Mouse (Mus musculus) CD4-positive, CD25-positive, alpha-beta regulatory T cell, adult 2 months (primary cell): ENCODE results near the gene Tmem54.
A peak's percentile ranks its signal among the peaks of the same experiment; 100 is the strongest.

Experiments used
- DNase-seq: peaks from one replicate; pipeline ENCODE4 v3.0.0-alpha.2; 2012; ENCODE audit warnings: low read depth, low spot score

Gene Tmem54

DNA sequence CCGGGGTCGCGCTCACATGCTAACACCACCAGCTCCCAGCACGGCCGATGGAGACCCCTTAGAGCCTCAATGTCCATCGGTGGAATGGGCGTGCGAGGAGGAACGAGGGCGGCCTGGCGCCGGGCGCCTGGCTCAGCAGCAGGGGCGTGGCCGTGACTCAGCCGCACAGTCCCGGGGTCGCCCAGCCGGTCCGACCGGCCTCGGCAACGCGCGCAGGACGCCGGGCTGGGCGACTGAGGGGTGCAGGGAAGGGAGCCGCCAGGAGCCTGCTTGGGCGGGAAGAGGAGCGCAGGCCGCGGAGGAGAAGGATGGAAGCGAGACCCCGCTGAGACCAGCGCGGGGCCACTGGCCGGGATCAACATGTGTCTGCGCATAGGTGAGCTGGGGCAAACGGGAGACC lies at the start of gene Tmem54:
Gene Tmem54 (plus strand): TSS at position 193 of the 400 bp plus-strand sequence.
- no peak for DNase-seq

DNA sequence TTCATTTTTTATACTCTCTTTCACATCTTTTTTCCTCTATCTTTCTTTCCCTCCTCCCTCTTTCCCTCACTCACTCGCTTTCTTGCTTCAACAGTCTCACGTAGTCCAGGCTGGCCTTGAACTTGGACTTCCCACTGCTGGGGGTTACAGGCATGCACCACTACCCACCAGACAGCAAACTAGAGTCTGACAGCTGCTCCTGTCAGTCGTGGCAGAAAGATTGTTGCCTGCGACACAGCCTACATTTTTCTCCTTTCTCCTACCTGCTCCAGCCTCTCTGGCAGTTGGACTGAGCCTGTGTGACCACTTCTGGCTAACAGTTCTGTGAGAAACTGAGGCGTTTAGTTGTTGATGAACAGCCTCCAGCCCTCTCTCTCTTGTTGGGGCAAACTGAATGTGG lies 49.8 kb upstream of the Tmem54 start:
- no peak for DNase-seq

DNA sequence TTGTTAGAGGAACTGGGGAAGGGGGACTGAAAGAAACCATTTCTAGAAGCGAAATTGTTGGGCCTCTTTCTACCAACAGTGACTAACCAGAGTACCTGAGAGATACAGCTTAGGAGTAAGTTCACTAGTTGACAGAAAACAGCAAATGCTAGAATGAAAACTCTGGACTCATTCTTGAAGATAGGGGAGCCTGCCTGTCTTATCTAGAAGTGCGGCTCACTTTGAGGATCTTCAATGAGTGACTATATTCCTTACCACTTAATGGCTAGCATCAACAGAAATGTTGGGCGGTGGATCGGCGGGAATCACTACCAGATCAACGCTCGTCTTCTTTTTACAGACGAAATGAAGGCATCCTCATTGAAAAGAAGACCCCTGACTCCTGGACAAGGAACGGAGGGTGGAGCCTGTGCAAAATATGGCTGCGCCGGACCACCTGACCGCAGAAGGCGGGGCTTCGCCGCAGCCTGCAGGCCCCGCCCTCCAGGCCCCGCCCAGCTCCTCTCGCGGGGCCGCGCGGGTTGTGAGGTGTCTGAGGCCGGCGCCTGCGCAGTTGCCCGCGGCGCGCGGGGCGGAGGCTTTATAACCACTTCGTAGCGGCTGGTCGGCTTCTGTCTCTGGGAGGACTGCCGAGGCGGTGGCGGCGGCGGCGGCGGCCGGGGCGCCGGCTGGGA lies 47.7 kb upstream of the Tmem54 start:
- DNase-seq, result peak; percentile 98

DNA sequence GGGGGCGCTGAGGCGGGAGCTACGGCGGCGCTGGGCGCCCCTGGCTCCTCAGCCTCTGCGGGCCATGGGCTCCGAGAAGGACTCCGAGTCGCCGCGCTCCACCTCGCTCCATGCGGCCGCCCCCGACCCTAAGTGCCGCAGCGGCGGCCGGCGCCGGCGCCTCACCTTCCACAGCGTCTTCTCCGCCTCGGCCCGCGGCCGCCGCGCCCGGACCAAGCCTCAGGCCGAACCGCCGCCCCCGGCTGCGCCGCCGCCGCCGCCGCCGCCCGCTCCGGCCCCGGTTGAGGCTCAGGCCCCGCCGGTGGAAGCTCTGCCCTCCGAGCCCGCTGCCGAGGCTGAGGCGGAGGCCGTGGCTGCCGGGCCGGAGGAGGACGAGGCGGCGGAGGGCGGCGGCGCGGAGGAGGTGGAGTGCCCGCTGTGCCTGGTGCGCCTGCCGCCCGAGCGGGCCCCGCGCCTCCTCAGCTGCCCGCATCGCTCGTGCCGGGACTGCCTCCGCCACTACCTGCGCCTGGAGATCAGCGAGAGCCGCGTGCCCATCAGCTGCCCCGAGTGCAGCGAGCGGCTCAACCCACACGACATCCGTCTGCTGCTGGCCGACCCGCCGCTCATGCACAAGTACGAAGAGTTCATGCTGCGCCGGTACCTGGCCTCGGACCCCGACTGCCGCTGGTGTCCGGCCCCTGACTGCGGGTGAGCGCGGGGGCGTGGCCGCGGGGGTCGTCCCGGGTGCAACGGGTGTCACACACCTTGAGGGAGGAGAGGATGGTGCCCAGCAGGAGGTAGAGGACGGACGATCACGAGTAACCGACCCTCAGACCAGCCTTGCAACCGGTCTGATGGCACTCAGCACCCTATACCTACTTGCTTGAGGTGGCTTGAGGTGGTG lies 46.9 kb upstream of the Tmem54 start, which contains the start of gene Rnf19b:
Gene Rnf19b (plus strand): TSS at position 65 of the 886 bp plus-strand sequence.
- DNase-seq, result peak; percentile 68

DNA sequence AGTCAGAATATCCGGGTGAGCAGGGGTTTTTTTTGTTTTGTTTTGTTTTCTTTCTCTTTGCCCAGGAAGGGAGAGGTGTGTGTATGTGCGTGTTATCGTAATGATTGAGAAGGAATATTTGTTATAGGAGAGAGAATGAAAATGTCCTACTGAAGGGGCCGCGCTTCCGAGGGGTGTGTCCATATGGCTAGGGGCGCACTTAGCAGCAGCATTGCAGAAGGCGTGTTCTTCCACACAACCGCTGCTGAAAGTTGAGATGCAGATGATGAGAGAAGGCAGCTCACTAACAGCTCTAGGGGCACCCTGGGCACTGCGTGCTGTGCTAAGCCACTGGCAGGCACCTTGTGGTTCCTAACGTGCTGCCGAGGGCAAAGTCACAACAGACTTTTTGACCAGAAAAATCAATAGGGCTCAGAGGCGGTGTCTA lies 46.2 kb upstream of the Tmem54 start:
- DNase-seq, result peak; percentile 69

DNA sequence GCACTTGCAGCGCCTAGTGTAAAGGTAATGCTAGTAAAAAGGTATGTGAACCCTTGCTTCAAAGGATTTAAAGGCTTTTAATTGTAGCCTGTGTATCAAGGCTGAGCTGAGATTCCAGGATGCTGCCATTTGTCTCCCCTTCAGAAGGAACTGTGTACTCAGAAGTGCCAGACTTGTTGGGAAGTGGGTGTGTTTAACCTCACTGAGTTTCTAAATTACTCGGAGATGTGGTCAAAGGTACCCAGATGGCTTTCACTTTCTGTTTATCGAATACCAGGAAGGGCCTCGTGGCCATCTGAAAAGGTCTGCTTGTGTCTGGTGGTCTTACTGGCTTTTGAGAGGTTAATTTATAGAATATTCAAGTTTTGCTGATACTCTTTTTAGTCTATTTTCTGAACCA lies 45.4 kb upstream of the Tmem54 start:
- DNase-seq, result peak; percentile 60

DNA sequence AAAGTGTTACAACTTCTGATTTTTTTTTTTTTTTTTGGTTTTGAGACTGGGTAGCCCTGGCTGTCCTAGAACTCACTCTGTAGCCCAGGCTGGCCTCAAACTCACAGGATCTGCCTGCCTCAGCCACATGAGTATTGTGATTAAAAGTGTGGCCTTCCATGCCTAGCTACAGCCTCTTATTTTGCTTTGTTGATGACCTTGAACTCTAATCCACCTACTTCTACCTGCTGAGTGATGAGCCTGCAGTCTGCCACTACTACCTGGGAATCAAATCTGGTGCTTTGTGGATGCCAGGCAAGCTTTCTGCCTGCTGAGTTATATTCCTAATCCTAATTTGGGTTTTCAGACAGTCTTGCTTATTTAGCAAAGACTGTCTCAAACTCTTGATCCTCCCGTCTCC lies 43.9 kb upstream of the Tmem54 start:
- DNase-seq, result no peak

DNA sequence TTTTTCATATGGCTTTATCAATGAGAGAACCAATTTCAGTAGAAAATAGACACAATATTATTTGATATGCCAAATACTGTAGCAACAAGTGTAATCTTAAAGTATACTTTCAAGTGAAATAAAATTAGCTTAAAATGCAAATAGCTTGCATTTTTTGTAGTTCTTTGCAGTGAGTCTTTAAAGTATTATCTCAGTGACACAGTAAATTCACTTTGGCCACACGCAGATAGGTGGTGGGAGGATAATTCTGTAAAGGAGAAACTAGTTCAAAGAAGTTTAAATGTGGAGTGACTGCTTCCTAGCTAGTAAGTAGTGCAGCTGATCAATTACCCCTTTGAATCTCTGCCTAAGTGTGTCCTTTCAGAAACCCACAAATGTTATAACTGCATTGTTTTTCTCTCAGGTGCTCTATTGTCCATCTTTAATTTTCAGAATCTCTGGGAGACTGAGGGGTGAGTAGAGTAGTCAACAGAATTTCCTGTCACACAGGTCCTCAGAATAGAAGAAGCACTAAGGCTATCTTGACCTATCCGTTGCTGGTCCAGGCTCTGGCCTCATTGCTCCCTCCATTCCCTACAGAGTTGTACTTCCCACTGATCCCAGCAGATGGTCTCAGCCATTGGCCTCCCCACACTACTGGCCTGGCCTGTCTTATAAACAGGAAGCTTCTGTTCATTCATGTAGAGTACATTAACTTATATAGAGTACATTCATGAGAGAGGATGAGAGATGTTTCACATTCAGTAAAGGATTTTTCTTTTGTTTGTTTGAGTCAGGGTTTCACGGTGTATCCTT lies 42.9 kb upstream of the Tmem54 start:
- no peak for DNase-seq

DNA sequence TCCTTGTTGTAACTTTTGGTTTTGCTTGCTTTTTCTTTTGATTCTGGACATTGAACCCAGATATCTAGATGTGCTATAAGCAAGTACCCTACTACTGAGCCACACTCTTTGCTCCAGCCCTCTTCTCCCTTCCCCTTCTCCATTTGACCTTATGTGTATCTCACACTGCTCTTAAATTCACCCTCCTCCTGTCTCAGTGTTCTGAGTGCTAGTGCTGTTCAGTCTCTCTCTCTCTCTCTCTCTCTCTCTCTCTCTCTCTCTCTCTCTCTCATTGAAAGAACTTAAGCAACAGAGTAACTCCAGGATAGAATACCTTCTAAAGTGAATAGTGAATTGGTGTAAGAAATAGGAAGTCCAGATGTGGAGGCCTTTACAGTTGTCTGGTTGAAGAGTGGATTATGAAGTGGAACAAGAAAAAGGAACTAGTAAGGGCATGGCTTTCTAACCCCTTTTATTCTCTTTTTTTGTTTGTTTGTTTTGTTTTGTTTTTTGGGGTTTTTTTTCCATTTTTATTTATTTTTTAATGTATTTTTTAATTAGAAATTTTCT lies 39.6 kb upstream of the Tmem54 start:
- DNase-seq, result no peak

DNA sequence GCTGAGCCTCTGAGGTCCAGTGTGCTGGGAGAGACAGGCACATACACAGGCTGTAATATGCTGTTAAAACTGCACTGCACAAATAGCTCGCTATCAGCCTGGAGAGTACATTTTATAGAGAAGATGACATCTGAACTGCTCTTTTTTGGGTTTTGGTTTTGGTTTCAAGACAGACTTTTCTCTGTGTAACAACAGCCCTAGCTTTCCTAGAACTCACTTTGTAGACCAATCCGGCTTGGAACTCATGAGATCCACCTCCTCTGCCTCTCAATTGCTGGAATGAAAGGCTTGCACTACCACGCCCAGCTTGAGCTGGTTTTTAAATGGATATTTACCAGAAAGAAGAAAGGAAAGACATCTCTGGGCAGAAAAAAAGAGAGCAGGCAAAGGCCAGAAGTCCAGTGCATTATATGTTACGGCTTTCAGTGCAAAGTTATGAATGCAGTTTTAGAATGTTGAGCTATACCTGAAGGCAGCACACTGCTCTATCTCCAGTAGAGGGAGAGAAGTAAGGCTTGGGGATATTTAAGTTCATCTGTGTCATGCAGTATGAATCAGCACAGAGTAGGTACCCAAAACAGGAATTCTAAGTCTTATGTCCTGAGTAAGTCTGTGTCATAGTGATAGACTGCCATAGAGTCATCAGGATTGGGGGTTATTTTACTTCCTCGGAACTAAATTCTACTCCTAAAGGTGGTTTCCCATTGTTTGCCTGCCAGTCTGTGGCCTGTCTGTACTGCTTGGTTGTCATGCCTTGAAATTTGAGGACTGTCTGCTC lies 37.5 kb upstream of the Tmem54 start:
- peak; percentile 34 for DNase-seq

DNA sequence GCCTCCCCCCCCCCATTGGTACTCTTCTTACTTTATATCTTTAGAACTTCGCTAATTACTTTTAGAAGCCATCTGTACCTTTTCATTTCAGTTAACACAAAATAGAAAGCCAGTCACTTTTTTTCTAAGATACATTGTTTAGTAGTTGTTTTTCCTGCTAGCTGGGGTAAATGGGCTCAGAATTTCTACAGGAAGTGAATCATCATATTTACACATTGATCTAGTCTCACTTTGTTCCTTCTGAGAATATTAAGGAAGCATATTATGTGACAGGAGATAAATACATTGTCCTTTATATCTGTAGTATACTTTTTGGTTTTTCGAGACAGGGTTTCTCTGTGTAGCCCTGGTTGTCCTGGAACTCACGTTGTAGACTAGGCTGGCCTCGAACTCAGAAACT lies 36.5 kb upstream of the Tmem54 start:
- no peak for DNase-seq

DNA sequence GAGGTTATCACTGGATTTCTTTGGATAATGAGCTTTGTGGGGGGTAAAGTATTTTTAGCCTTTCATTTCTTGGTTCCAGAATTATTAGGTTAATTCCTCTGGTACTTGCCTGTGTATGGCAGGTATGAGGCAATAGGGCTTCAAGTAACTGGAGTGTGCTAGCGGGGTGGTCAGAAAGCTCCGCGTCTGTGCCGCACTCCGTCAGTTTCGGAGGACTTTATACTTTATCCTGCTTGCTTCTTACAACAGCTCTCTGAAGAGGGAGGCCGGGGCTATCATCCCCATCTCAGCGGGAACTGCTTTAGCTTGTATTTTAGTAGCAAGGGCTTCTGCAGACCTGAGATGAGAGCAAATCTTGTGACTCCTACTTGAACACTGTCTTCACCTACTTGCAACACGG lies 26.2 kb upstream of the Tmem54 start:
- DNase-seq, result no peak

DNA sequence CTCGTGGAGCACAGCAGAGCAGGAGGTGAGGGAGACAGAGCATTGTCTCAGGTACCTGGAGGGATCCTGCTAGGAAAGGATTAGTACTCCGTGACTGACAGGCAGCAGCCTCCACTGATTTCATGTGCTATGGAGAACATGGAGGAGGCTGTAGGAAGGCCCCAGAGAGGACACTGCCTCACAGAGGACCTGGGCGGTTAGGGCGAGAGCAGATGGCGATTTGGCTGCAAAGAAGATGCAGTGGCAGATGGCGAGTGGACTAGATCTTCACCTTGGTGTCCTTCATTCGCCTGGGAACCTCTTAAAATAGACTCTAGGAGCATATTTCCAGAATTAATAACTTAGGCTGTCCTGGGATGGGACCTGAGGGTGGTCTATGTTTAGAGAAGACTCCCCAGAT lies 24.3 kb upstream of the Tmem54 start:
- no peak for DNase-seq

DNA sequence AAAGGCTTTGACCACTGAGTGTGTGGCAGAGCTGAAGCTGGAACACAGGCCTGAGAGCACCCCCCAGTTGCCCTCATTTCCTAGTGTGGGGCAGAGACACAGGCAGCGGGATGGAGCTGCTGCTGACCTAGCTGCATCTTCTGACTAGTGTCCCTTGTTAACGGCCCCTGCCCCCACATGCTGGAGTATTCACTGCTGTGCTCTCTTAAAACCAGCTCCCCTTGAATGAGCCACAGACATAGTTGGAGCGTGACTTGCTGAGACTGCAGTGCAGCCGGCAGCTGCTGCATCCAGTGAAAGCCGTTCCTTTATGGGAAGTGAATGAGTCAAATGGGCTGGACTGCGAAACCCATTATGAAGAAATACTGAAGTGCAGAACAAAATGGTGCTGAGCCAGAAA lies 23.8 kb upstream of the Tmem54 start:
- no peak for DNase-seq

DNA sequence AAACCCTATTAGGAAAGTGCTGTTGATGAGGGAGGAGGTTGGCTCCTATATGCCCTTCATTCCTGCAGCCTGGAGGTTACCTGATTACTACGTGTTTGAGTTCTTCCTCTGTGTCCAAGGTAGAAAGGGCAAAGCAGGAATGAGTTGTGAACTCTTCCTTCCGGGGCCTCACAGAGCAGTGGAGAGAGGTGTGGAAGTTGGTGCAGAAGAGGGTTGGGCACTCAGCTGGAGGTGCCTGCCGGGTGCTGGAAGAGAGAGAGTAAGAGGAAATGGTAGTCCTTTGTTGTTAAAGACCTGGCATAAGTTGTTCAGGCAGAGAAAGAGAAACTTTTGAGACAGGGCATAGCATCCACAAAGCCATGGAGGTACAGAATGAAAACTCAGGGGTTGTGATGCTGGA lies 23.4 kb upstream of the Tmem54 start:
- DNase-seq, result no peak

DNA sequence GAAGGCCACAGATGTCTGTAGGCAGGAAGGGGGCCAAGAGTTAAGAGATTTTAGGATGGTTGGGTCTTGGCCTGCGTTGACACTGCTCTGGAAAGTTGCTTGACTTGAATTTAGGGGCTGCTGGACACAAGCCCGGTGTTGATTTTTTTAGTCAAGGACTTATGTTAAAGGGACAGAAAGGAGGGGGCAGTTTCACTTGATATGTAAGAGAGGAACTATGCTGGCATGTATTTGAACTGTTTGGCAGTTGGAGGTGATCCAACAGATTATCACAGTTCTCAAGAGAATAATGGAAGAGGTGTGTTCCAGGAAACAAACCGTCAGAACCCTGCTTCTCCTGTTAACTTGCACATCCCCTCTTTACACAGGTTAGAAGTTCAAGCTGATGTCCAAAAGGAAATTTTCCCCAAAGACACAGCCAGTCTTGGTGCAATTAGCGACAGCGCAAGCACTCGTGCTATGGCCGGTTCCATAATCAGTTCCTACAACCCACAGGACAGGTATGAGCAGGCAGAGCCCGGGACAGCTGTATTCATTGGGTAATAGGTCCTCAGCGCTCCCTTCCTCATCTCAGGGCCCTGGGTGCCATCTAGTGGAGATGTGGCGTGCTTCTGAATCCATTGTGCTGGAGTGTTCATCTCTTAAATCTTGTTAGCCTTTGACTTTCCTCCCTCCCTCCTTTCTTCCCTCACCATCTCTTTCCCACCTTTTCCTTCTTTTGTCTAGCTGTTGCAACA lies 22.8 kb upstream of the Tmem54 start:
- DNase-seq, result peak; percentile 86

DNA sequence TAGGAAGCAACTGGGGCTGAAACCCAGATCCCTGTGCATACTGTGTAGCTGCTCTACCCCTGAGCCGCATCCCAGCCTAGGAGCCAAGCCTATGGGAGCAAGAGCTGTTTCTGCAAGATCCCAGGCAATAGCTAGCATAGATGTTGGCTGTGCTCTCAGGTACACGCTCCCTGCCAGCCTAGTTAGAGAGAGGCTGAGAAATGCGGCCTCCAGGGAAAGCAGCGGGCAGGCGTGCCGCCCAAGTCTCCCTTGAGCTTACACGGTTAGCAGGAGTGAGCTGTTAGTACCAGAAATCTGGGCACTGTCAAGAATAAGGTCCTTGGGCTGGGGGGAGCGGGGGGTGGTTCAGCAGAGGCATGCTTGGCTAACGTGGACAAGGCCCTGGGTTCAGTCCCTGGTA lies 20.5 kb upstream of the Tmem54 start:
- no peak for DNase-seq

DNA sequence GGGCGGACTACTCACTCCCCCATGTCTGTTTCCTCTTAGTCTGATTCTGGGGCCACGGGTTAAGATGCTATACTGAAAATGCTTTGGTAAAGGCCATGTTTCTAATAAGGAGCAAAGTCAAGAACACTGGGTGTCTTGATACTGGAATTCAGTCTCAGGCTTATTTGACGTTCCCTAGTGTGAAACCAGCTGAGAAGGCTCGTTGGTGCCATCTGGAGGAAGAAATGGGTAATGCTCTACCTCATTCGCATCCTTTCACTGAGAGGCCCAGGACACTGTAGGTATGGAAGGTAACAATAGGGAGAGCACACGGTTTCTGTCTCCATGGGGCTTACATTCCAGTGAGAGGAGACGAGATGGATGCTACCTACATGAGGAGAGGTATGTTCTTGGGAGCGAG lies 19.3 kb upstream of the Tmem54 start:
- DNase-seq, result peak; percentile 87

DNA sequence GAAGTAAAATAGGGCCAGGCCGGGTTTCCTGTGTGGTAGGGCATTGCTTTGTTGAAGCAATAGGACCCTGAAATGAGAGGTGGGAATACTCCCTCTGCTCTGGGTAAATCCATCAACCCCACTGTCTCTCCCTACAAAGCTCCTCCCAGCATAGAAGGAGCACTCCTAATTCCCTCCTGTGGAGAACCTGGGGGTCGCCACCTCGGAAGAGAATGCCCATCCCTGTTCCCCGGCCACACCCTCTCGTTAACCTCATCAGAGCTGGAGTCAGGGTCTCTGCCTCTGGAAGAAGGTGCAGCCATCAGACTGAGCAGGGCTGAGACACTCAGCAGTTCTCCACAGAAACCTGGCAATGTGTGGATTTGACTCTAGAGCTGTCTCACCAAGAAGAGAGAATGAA lies 17.5 kb upstream of the Tmem54 start:
- no peak for DNase-seq

DNA sequence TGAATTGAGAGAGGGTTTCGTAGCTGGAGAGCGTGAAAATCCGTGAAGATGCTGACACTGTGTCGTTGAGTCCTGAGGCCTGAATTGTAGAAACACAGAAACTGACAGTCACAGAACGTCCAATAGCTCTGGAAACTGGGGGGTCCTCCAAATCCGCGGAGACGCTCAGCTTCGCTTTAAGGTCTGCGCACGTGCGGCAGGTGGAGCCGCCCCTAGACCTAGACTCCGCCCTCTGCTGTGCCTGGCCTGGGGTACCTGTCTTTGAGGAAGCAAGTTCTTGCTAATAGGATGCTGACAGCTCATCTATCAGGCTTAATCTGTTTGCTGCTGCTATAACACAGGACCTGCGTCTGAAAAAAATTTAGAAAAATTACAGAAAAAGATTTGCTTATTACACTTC lies 10.1 kb upstream of the Tmem54 start:
- no peak for DNase-seq
